Mouse (Mus musculus): ENCODE data around the gene Dnmt3b. TPM values are rescaled to one million over a fixed set of nuclear protein-coding genes. Genes with fewer than 3 reads are reported as not detected.

The Dnmt3b gene
- polyA plus RNA-seq, 1 experiment = 0.08 TPM

DNA sequence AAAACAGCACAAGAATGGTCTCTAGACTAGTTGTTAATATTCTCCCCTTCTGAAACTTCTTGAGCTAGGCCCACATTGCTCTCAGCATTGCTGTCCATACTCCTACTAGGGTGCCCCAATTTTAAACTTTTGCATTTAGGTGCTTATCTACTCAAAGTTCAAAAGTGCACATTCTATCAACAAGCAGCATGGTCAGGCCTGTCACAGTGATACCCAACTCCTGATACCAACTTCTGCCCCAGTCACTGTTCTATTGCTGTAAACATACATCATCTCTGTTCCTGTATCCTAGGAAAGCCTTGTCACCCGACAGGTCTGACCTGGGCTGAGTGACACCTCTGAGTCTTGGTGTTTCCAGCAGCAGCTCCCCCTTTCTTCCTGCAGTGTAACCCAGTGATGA, 73.8 kb downstream of the Dnmt3b start:
- H3K9me3 ChIP-seq (ENCODE audit: control insufficient read depth, low read length) = no peaks in the 10 kb centered on the region
- no peak overlapping the region for H3K4me3 ChIP-seq (replicated peaks)
- TF ChIP-seq TAL1 (IDR thresholded peaks at IDR 0.05; ENCODE audit: low read length) (no peak), GATA1 (IDR thresholded peaks at IDR 0.05; ENCODE audit: low read length) (no peak)
- peaks cover 2% of the 10 kb centered on the region; the same call in 1 of the 2 replicates for H3K36me3 ChIP-seq (ENCODE audit: control insufficient read depth)
- no peaks in the 10 kb centered on the region for H3K27me3 ChIP-seq (ENCODE audit: control insufficient read depth)
- peaks cover 46% of the 10 kb centered on the region for H3K4me1 ChIP-seq (ENCODE audit: control insufficient read depth)

DNA sequence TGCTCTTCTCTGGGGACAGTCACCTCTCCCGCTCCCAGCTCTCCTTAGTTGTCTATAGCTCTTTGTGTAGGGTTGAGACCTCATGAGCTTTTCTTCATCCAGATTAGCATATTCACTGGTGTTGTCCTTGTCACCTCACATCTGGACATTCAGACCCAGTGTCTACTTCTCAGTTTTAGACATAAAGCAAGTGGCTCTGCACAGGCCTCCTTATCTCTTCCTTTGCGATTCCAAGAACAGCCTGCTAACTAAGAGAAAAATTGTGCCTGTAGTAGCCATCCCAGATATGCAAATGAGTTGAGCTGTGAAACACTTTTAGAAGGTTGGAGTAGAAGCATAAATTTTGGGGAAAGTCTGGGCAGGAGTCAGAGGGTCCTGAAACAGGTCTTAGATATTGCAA, 75.2 kb downstream of the Dnmt3b start:
- H3K27me3 ChIP-seq (ENCODE audit: control insufficient read depth) = no peaks in the 10 kb centered on the region
- no peaks in the 10 kb centered on the region for H3K9me3 ChIP-seq (ENCODE audit: control insufficient read depth, low read length)
- H3K4me3 ChIP-seq (replicated peaks) = no peak overlapping the region
- TF ChIP-seq GATA1 (IDR thresholded peaks at IDR 0.05; ENCODE audit: low read length) (no peak), TAL1 (IDR thresholded peaks at IDR 0.05; ENCODE audit: low read length) (no peak)
- H3K4me1 ChIP-seq (ENCODE audit: control insufficient read depth) = peaks cover 34% of the 10 kb centered on the region
- H3K36me3 ChIP-seq (ENCODE audit: control insufficient read depth) = peaks cover 2% of the 10 kb centered on the region; the same call in 1 of the 2 replicates

DNA sequence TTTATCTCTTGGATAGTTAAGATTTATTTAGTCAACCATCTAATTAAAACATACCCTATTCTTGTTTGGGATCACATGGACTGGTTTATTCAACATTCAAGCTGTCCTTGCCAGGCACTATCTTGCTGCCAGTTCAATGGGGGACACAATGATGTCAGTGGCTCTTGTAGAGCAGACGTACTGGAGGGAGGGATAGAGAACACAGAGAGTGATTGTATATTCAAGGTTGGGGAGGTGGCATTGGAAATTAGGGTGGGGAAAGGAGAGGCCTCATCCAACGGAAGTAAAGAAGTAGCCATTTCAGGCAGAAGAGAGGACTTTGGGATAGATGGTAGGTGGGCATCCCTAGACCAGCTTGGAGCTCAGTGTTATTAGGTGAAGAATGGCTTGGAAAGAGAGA, 75.6 kb downstream of the Dnmt3b start:
- TF ChIP-seq TAL1 (IDR thresholded peaks at IDR 0.05; ENCODE audit: low read length) (no peak), GATA1 (IDR thresholded peaks at IDR 0.05; ENCODE audit: low read length) (no peak)
- Histone ChIP-seq H3K9me3 (ENCODE audit: control insufficient read depth, low read length) (no peaks in the 10 kb centered on the region), H3K27me3 (ENCODE audit: control insufficient read depth) (no peaks in the 10 kb centered on the region), H3K36me3 (ENCODE audit: control insufficient read depth) (peaks cover 5% of the 10 kb centered on the region), H3K4me1 (ENCODE audit: control insufficient read depth) (peaks cover 34% of the 10 kb centered on the region), H3K4me3 (replicated peaks) (no peak overlapping the region)

DNA sequence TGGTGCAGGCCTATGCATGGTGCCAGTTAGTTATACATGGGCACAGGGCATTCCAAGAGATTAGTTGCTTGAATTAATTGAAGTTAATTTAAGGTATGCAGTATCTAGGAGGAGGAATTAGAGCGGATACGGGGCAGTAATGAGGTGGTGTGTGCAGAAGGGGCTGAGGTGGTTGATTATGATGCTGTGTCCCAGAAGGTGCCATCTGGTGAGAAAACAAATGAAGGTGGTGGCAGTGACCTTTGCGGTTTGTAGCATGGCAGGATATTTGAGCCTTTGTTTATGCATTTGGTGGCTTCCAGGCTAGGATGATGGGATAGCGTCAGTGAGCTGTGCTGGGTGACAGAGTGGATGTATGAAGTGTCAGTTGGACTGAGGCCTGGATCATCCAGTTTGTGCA, 76.0 kb downstream of the Dnmt3b start:
- no peak overlapping the region for H3K4me3 ChIP-seq (replicated peaks)
- no peaks in the 10 kb centered on the region for H3K27me3 ChIP-seq (ENCODE audit: control insufficient read depth)
- no peaks in the 10 kb centered on the region for H3K9me3 ChIP-seq (ENCODE audit: control insufficient read depth, low read length)
- no peak for TF ChIP-seq TAL1 (IDR thresholded peaks at IDR 0.05; ENCODE audit: low read length)
- no peak for TF ChIP-seq GATA1 (IDR thresholded peaks at IDR 0.05; ENCODE audit: low read length)
- H3K36me3 ChIP-seq (ENCODE audit: control insufficient read depth) = peaks cover 5% of the 10 kb centered on the region
- peaks cover 34% of the 10 kb centered on the region for H3K4me1 ChIP-seq (ENCODE audit: control insufficient read depth)

DNA sequence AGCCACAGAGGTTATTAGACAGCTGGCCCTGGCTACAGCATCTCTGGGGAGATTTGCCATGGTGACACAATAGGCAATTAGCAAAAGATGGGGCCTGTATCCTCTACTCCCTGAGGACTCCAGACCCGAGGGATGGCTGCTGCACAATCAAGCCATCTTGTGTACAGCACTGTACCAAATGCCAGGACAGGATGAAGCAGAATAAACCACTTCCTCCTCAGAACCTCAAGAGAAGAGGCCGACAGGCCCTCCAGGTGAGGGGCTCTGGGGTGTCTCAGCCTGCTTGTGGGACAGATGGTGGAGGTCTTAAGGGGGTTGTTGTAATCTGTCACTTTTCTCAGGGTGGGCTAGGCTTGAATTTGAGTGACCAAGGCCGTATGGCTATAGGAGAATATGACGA, 84.8 kb downstream of the Dnmt3b start:
- Histone ChIP-seq H3K36me3 (ENCODE audit: control insufficient read depth) (peaks cover 3% of the 10 kb centered on the region), H3K9me3 (ENCODE audit: control insufficient read depth, low read length) (no peaks in the 10 kb centered on the region), H3K4me3 (replicated peaks) (no peak overlapping the region), H3K4me1 (ENCODE audit: control insufficient read depth) (peaks cover 1% of the 10 kb centered on the region; the same call in 1 of the 2 replicates), H3K27me3 (ENCODE audit: control insufficient read depth) (no peaks in the 10 kb centered on the region; the same call in 1 of the 2 replicates)
- TF ChIP-seq GATA1 (IDR thresholded peaks at IDR 0.05; ENCODE audit: low read length) (no peak), TAL1 (IDR thresholded peaks at IDR 0.05; ENCODE audit: low read length) (no peak)

Other genes starting within 250 kb of the Dnmt3b start
- not detected in 2 replicates for gene 4930404H24Rik, start 156.7 kb upstream of the Dnmt3b start, polyA plus RNA-seq (2012)
- 0.99 and 1.1 TPM in 2 replicates for gene Nol4l, start 119.5 kb upstream of the Dnmt3b start, polyA plus RNA-seq (2012)
- gene Commd7, start 16.7 kb upstream of the Dnmt3b start, polyA plus RNA-seq (2012) = 0.38 TPM in 2 replicates
- gene Dnmt3c, start 47.2 kb downstream of the Dnmt3b start, polyA plus RNA-seq (2012) = not detected in 2 replicates
- 0.31 and 0.36 TPM in 2 replicates for gene Mapre1, start 91.8 kb downstream of the Dnmt3b start, polyA plus RNA-seq (2012)
- 0.04 TPM in 1 of 2 replicates, not detected in the other for gene Efcab8, start 130.5 kb downstream of the Dnmt3b start, polyA plus RNA-seq (2012)
- gene Sun5, start 221.6 kb downstream of the Dnmt3b start, polyA plus RNA-seq (2012) = not detected in 2 replicates
- not detected in 2 replicates for gene Bpifb2, start 225.6 kb downstream of the Dnmt3b start, polyA plus RNA-seq (2012)

All from erythroblast, embryonic 14.5 days (primary cell).